Mouse (Mus musculus): ENCODE results near the gene Wwc1.

Wwc1 gene

GRCm38 (mm10) chr11:35980411-35980917 is at the start of gene Wwc1:
Wwc1 (minus strand) TSS chr11:35980527.
- no peak for DNase-seq (ENCODE audit: low spot score)

- DNase-seq (ENCODE audit: low spot score) = no peak
Measured at GRCm38 (mm10) chr11:36020009-36020408, 39.7 kb upstream of the Wwc1 start.

- DNase-seq (ENCODE audit: low spot score) = no peak
Measured at GRCm38 (mm10) chr11:36013179-36013578, 32.9 kb upstream of the Wwc1 start.

GRCm38 (mm10) chr11:36009281-36010208 is 29.2 kb upstream of the Wwc1 start:
- no peak for DNase-seq (ENCODE audit: low spot score)

GRCm38 (mm10) chr11:36002900-36003299 is 22.6 kb upstream of the Wwc1 start:
- no peak for DNase-seq (ENCODE audit: low spot score)

GRCm38 (mm10) chr11:36001282-36001970 is 21.1 kb upstream of the Wwc1 start:
- DNase-seq (ENCODE audit: low spot score) = peak; percentile 77

GRCm38 (mm10) chr11:36000585-36001281 is 20.4 kb upstream of the Wwc1 start:
- peak; percentile 34 for DNase-seq (ENCODE audit: low spot score)

- DNase-seq (ENCODE audit: low spot score) = no peak
Measured at GRCm38 (mm10) chr11:36000038-36000437, 19.7 kb upstream of the Wwc1 start.

GRCm38 (mm10) chr11:35998048-35998447 is 17.7 kb upstream of the Wwc1 start:
- no peak for DNase-seq (ENCODE audit: low spot score)

- no peak for DNase-seq (ENCODE audit: low spot score)
Measured at GRCm38 (mm10) chr11:35995310-35995709, 15.0 kb upstream of the Wwc1 start.

- DNase-seq (ENCODE audit: low spot score) = no peak
Measured at GRCm38 (mm10) chr11:35991846-35992245, 11.5 kb upstream of the Wwc1 start.

GRCm38 (mm10) chr11:35989967-35990366 is 9.6 kb upstream of the Wwc1 start:
- no peak for DNase-seq (ENCODE audit: low spot score)

- DNase-seq (ENCODE audit: low spot score) = no peak
Measured at GRCm38 (mm10) chr11:35985841-35986393, 5.6 kb upstream of the Wwc1 start.

- no peak for DNase-seq (ENCODE audit: low spot score)
Measured at GRCm38 (mm10) chr11:35982734-35983133, 2.4 kb upstream of the Wwc1 start.

- DNase-seq (ENCODE audit: low spot score) = no peak
Measured at GRCm38 (mm10) chr11:35979733-35980410, 455 bp downstream of the Wwc1 start.

- DNase-seq (ENCODE audit: low spot score) = no peak
Measured at GRCm38 (mm10) chr11:35979266-35979732, 1.0 kb downstream of the Wwc1 start.

GRCm38 (mm10) chr11:35977796-35978195 is 2.5 kb downstream of the Wwc1 start:
- DNase-seq (ENCODE audit: low spot score) = no peak

GRCm38 (mm10) chr11:35977096-35977495 is 3.2 kb downstream of the Wwc1 start:
- DNase-seq (ENCODE audit: low spot score) = no peak

GRCm38 (mm10) chr11:35976482-35976881 is 3.8 kb downstream of the Wwc1 start:
- DNase-seq (ENCODE audit: low spot score) = no peak

- no peak for DNase-seq (ENCODE audit: low spot score)
Measured at GRCm38 (mm10) chr11:35974632-35975450, 5.5 kb downstream of the Wwc1 start.

All from c-Kit-positive CD71-positive TER-119-positive erythroid progenitor cells, embryonic 14.5 days (primary cell).